Mouse (Mus musculus): ENCODE data around the gene Actrt2. TPM values are rescaled to one million over a fixed set of nuclear protein-coding genes. Genes with fewer than 3 reads are reported as not detected.

Gene Actrt2
- total and polyA plus RNA-seq, 2 experiments from 2014 or later = not detected

GRCm38 (mm10) chr4:154698021-154698590, 30.4 kb upstream of the Actrt2 start:
- no peak for DNase-seq (ENCODE audit: low spot score)

DNA sequence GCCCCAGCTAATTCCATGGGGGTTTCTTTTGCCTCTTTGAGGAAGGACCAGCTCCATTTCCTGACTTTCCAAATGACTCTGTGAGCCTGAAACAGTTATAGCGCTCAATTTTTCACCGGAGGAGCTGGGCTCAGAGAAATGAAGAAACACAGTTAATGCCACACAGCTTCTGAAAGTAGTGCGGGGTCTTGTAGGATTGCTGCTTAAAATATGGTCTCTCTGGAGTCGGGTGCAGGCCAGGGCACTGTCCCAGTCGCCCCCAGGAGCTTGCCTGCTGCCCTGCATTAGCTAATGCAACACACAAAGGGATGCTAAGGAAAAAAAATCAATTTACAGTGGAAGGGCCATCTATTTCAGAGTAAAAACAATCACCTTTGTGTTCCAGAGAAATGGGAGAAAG, 29.8 kb upstream of the Actrt2 start:
- ATAC-seq (ENCODE audit: insufficient read depth, low read depth) (no peak), DNase-seq (ENCODE audit: low spot score) (no peak)
- Histone ChIP-seq H3K9me3 (replicated peaks; ENCODE audit: control insufficient read depth, low read length) (no peaks in the 10 kb centered on the region), H3K27me3 (ENCODE audit: control insufficient read depth, insufficient read depth, low read length) (no peaks in the 10 kb centered on the region), H3K27ac (ENCODE audit: low read depth) (no peak overlapping the region), H3K9ac (replicated peaks; ENCODE audit: low read depth, low read length) (no peak overlapping the region), H3K4me3 (ENCODE audit: low read depth, low read length) (no peak overlapping the region), H3K4me2 (ENCODE audit: low read depth, low read length) (no peak overlapping the region), H3K36me3 (replicated peaks; ENCODE audit: control insufficient read depth, insufficient read depth, low read length) (no peaks in the 10 kb centered on the region), H3K4me1 (ENCODE audit: control insufficient read depth, insufficient read depth) (peaks cover 14% of the 10 kb centered on the region; the same call in 1 of the 2 replicates)
- TF ChIP-seq EP300 (IDR thresholded peaks at IDR 0.05; ENCODE audit: low read depth) (no peak), CTCF (IDR thresholded peaks at IDR 0.05; ENCODE audit: low read depth) (no peak)
- 72% methylated on average over 5 of the region's 5 CpGs for WGBS

More at GRCm38 (mm10) chr4:154698021-154698590, 30.4 kb upstream of the Actrt2 start:
- no peaks in the 10 kb centered on the region for H3K9me3 ChIP-seq (replicated peaks; ENCODE audit: control insufficient read depth, low read length)
- H3K36me3 ChIP-seq (replicated peaks; ENCODE audit: control insufficient read depth, insufficient read depth, low read length) = no peaks in the 10 kb centered on the region
- TF ChIP-seq CTCF (IDR thresholded peaks at IDR 0.05; ENCODE audit: low read depth) (no peak), EP300 (IDR thresholded peaks at IDR 0.05; ENCODE audit: low read depth) (no peak)
- H3K4me2 ChIP-seq (ENCODE audit: low read depth, low read length) = no peak overlapping the region
- H3K9ac ChIP-seq (replicated peaks; ENCODE audit: low read depth, low read length) = no peak overlapping the region
- no peaks in the 10 kb centered on the region for H3K27me3 ChIP-seq (ENCODE audit: control insufficient read depth, insufficient read depth, low read length)
- no peak for ATAC-seq (ENCODE audit: insufficient read depth, low read depth)
- peaks cover 14% of the 10 kb centered on the region; the same call in 1 of the 2 replicates for H3K4me1 ChIP-seq (ENCODE audit: control insufficient read depth, insufficient read depth)
- 86% methylated on average over 16 of the region's 16 CpGs for WGBS
- no peak overlapping the region for H3K4me3 ChIP-seq (ENCODE audit: low read depth, low read length)
- H3K27ac ChIP-seq (ENCODE audit: low read depth) = no peak overlapping the region

DNA sequence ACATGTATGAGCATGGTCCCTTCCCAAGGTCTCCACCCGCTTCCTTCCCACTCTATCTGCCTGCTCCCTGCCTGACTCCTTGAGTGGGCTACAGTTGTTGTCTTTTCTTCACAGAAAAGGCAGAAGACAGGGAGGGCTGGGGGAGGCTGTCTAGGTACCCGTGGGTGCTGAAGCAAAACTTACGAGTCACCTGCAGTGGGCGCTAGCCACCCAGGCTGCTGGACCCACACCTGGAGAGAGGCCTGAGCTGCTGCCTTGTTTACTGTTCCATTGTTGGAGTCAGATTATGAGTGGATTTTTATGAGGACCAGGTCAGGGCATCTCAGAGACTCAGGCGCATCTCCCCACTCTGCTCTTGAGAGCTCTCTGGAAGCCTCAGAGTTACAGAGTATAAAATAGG, 28.9 kb upstream of the Actrt2 start:
- Histone ChIP-seq H3K27ac (ENCODE audit: low read depth) (no peak overlapping the region), H3K4me3 (ENCODE audit: low read depth, low read length) (no peak overlapping the region), H3K9me3 (replicated peaks; ENCODE audit: control insufficient read depth, low read length) (no peaks in the 10 kb centered on the region), H3K27me3 (ENCODE audit: control insufficient read depth, insufficient read depth, low read length) (no peaks in the 10 kb centered on the region), H3K4me2 (ENCODE audit: low read depth, low read length) (no peak overlapping the region), H3K9ac (replicated peaks; ENCODE audit: low read depth, low read length) (no peak overlapping the region), H3K4me1 (ENCODE audit: control insufficient read depth, insufficient read depth) (peaks cover 13% of the 10 kb centered on the region; the same call in 1 of the 2 replicates), H3K36me3 (replicated peaks; ENCODE audit: control insufficient read depth, insufficient read depth, low read length) (no peaks in the 10 kb centered on the region)
- peak; percentile 21 for TF ChIP-seq CTCF (IDR thresholded peaks at IDR 0.05; ENCODE audit: low read depth)
- no peak for TF ChIP-seq EP300 (IDR thresholded peaks at IDR 0.05; ENCODE audit: low read depth)
- WGBS = 70% methylated on average over 5 of the region's 5 CpGs
- DNase-seq (ENCODE audit: low spot score) = no peak
- ATAC-seq (ENCODE audit: insufficient read depth, low read depth) = no peak

DNA sequence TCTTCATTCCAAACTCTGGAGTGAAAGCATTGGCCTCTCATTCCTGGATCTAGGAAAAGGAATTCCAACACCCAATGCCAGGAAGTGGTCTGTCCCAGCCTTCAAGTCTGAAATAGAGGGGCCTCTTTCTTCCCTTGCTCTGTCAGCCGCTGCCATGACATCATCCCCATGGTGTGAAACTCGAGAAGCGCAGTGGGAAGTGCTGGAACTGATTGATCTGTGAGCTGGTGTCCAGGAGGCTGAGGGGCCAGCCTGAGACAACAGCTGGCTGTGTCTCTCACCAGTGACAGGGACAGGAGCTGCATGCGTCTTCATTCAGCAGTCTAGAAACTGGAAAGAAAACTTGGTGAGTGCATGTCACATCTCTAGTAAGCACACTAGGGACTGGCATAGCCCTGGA, 28.5 kb upstream of the Actrt2 start:
- Histone ChIP-seq H3K4me1 (ENCODE audit: control insufficient read depth, insufficient read depth) (peaks cover 9% of the 10 kb centered on the region; the same call in 1 of the 2 replicates), H3K4me2 (ENCODE audit: low read depth, low read length) (no peak overlapping the region), H3K4me3 (ENCODE audit: low read depth, low read length) (no peak overlapping the region), H3K9me3 (replicated peaks; ENCODE audit: control insufficient read depth, low read length) (no peaks in the 10 kb centered on the region), H3K9ac (replicated peaks; ENCODE audit: low read depth, low read length) (no peak overlapping the region), H3K27ac (ENCODE audit: low read depth) (no peak overlapping the region), H3K36me3 (replicated peaks; ENCODE audit: control insufficient read depth, insufficient read depth, low read length) (no peaks in the 10 kb centered on the region), H3K27me3 (ENCODE audit: control insufficient read depth, insufficient read depth, low read length) (no peaks in the 10 kb centered on the region)
- WGBS = 20% methylated on average over 4 of the region's 4 CpGs
- ATAC-seq (ENCODE audit: insufficient read depth, low read depth) (no peak), DNase-seq (ENCODE audit: low spot score) (no peak)
- no peak for TF ChIP-seq EP300 (IDR thresholded peaks at IDR 0.05; ENCODE audit: low read depth)
- no peak for TF ChIP-seq CTCF (IDR thresholded peaks at IDR 0.05; ENCODE audit: low read depth)

DNA sequence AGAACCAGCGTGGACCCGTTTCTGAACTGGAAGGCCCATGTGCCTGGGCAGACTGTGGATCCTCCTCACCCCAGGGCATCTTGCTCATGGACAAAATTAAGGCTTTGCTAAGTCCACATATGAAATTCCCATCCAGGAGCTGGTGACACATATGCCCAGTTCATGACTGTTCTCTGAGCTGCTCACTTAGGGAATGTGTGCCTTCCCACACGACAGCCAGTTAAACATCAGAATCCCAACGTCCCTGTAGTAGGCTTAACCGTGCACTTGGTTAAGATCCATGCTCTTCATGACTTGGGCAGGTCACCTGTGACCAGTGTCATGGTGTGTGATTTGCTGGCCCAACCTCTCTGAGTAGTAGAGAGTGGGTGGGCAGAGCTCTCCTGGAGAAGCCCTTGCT, 26.7 kb upstream of the Actrt2 start:
- Histone ChIP-seq H3K4me1 (ENCODE audit: control insufficient read depth, insufficient read depth) (no peaks in the 10 kb centered on the region), H3K9ac (replicated peaks; ENCODE audit: low read depth, low read length) (no peak overlapping the region), H3K9me3 (replicated peaks; ENCODE audit: control insufficient read depth, low read length) (no peaks in the 10 kb centered on the region), H3K4me3 (ENCODE audit: low read depth, low read length) (no peak overlapping the region), H3K27ac (ENCODE audit: low read depth) (no peak overlapping the region), H3K4me2 (ENCODE audit: low read depth, low read length) (no peak overlapping the region), H3K36me3 (replicated peaks; ENCODE audit: control insufficient read depth, insufficient read depth, low read length) (no peaks in the 10 kb centered on the region), H3K27me3 (ENCODE audit: control insufficient read depth, insufficient read depth, low read length) (no peaks in the 10 kb centered on the region)
- ATAC-seq (ENCODE audit: insufficient read depth, low read depth) (no peak), DNase-seq (ENCODE audit: low spot score) (no peak)
- TF ChIP-seq EP300 (IDR thresholded peaks at IDR 0.05; ENCODE audit: low read depth) (no peak), CTCF (IDR thresholded peaks at IDR 0.05; ENCODE audit: low read depth) (no peak)
- 83% methylated on average over 5 of the region's 5 CpGs for WGBS
